Mouse (Mus musculus) liver, embryonic 14.5 days (tissue): ENCODE data around the gene Egfem1.

Source experiments
- CTCF ChIP-seq: IDR thresholded peaks from 2 replicates; pipeline ENCODE4 v1.5.1; 2016; ENCODE audit warnings: antibody characterized with exemption, low read depth, control low read depth
- EP300 ChIP-seq: IDR thresholded peaks from 2 replicates; pipeline ENCODE4 v1.6.1; 2016; ENCODE audit warnings: antibody characterized with exemption, low read depth

DNA sequence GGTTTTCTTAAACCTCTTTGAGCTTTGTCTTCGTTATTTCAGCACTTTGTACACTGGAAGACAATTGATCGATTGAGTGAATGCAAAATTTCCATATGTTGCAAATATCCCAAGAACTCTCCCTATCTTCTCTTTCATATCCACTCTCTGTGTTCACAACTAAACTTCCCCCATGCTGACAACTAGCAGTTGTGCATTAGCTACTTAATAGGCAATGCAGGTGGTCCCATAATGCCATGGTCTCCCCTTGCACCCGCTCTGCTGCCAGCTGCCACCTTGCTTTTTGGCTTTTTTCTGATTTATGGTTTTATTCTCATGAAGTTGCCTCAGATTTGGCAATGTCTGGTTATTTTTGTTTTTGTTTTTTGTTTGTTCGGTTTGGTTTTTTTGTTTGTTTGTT lies 209.8 kb downstream of the Egfem1 start:
- TF ChIP-seq CTCF (no peak), EP300 (no peak)
